Mouse (Mus musculus) kidney, embryonic 16.5 days (tissue): ENCODE results near the gene Catsper3. TPM values are rescaled to one million over a fixed set of nuclear protein-coding genes. Genes with fewer than 3 reads are reported as not detected.

Source experiments
- ATAC-seq: fragments of 200-750 bp; cut with Nextera tagmentation; 2 replicates; pipeline ENCODE4 v1.8.0; 2017; ENCODE audit warnings: moderate TSS enrichment; ENCODE audit not compliant: low FRiP score, low TSS enrichment
- H3K27ac ChIP-seq: fragments of 300-500 bp; sonication (generic); 2 replicates; pipeline ENCODE4 v1.5.1; 2014; ENCODE audit warnings: low read length
- H3K27me3 ChIP-seq: fragments of 300-500 bp; sonication (generic); 2 replicates; pipeline ENCODE4 v1.6.1; 2014; ENCODE audit warnings: low read length, control low read depth, mixed read lengths; ENCODE audit not compliant: insufficient read depth
- H3K36me3 ChIP-seq: fragments of 300-500 bp; sonication (generic); 2 replicates; pipeline ENCODE4 v1.6.1; 2014; ENCODE audit warnings: low read length, control low read depth, mixed read lengths; ENCODE audit not compliant: insufficient read depth
- H3K4me1 ChIP-seq: fragments of 300-500 bp; sonication (generic); 2 replicates; pipeline ENCODE4 v1.6.1; 2014; ENCODE audit warnings: low read length, control low read depth, mixed read lengths; ENCODE audit not compliant: insufficient read depth
- H3K4me2 ChIP-seq: fragments of 300-500 bp; sonication (generic); replicated peaks from 2 replicates; pipeline ENCODE4 v1.6.1; 2014; ENCODE audit warnings: low read depth, low read length
- H3K4me3 ChIP-seq: fragments of 300-500 bp; sonication (generic); 2 replicates; pipeline ENCODE4 v1.5.1; 2014; ENCODE audit warnings: mild to moderate bottlenecking, low read length
- H3K9ac ChIP-seq: fragments of 300-500 bp; sonication (generic); replicated peaks from 2 replicates; pipeline ENCODE4 v1.6.1; 2014; ENCODE audit warnings: low read length
- H3K9me3 ChIP-seq: fragments of 300-500 bp; sonication (generic); 2 replicates; pipeline ENCODE4 v1.6.1; 2016; ENCODE audit warnings: low read length, control low read depth
- WGBS: fragments of 180-500 bp; shearing (Covaris S2); extraction: QIAGEN DNeasy Blood & Tissue Kit; methylation state at CpG from one replicate; pipeline ENCODE4 v1.1.7; 2014; 5-methylcytosine and 5-hydroxymethylcytosine counted together
- polyA plus RNA-seq: library from polyadenylated mRNA; unstranded; fragments of >200 nt; fragmentation: Nextera tagmentation; extraction: Ambion mirVana; gene quantifications from 2 replicates; pipeline ENCODE4 v1.2.1, GENCODE M21; 2015

Catsper3 gene
- polyA plus RNA-seq = 0.16 and 0.18 TPM in 2 replicates

DNA sequence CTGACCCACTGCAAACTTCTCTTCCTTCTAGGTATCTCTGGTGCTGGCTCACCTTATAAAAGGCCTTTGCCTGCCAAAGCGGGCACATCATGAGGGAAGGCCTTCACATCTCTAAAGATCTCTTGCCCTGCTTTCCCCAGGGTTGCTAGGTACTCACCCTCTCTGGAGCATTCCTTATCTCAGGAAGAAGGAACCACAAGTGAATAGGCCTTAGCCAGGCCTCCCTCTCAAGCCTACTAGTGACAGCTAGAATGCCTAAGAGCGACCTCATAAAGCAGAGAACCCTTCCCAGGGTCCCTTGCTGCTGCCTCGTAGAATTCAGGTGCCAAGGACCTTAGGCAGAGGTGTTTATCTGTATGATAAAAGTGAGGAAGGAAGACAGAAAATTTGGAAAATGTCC lies at the start of gene Catsper3:
Gene Catsper3, plus strand, starts transcription at position 301 of the 400 bp plus-strand sequence.
- no peak within 1 kb of the TSS for H3K9ac ChIP-seq
- no peak within 1 kb of the TSS for H3K4me3 ChIP-seq
- 89% methylated on average over 3 of the region's 3 CpGs for WGBS
- no peak within 1 kb of the TSS for H3K27ac ChIP-seq
- H3K4me2 ChIP-seq = no peak within 1 kb of the TSS
- ATAC-seq = no peak
- no peaks in the 10 kb centered on the region for H3K9me3 ChIP-seq
- no peaks in the 10 kb centered on the region for H3K36me3 ChIP-seq
- H3K4me1 ChIP-seq = no peaks in the 10 kb centered on the region
- no peaks in the 10 kb centered on the region for H3K27me3 ChIP-seq

DNA sequence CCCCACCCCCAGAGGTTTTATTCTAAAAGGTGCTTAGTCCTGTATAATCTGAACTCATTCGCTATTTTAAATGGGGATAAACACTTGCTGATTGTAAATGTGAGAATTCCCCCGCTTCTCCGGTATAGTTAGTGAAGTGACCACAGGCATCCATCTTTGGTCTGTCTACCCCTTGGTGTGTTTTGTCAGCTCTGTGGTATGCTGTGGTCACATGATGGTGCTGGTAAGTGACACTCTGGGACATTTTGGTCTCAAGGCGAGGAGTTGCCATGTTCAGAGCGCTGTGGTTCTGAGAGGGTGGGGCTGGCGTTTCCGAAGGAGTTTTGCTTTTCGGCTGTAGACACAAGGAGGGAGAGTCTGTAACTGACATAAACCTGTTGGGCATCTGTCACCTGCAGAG lies 46.5 kb upstream of the Catsper3 start:
- no peak for ATAC-seq
- peaks cover 10% of the 10 kb centered on the region; the same call in 1 of the 2 replicates for H3K4me1 ChIP-seq
- no peak overlapping the region for H3K4me3 ChIP-seq
- no peaks in the 10 kb centered on the region for H3K27me3 ChIP-seq
- H3K9ac ChIP-seq = no peak overlapping the region
- no peaks in the 10 kb centered on the region for H3K36me3 ChIP-seq
- no peaks in the 10 kb centered on the region; the same call in 1 of the 2 replicates for H3K9me3 ChIP-seq
- H3K27ac ChIP-seq = no peak overlapping the region
- H3K4me2 ChIP-seq = no peak overlapping the region
- 87% methylated on average over 8 of the region's 8 CpGs for WGBS

DNA sequence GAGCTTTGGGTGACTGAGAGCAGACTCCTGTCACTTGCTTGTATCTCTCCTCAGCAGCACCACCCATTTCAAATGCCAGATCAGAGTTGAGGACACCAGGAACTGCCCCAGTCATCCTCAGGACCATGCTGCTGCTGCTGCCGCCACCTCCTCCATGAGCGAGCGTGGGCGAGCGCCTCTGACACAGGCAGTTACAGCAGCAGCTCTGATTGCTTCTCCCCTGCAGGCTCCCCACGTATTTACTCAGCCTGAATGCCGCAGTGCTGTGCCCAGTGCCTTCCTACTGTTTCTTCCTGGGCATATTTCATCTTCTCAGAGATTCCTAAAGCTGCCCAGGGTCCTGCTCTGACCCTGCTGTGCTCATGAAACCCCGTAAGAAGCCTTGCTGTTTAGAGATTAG lies 42.1 kb upstream of the Catsper3 start:
- Histone ChIP-seq H3K9ac (no peak overlapping the region), H3K27ac (no peak overlapping the region), H3K36me3 (no peaks in the 10 kb centered on the region; the same call in 1 of the 2 replicates), H3K27me3 (no peaks in the 10 kb centered on the region), H3K9me3 (peaks cover 5% of the 10 kb centered on the region; the same call in 1 of the 2 replicates), H3K4me3 (no peak overlapping the region), H3K4me2 (no peak overlapping the region), H3K4me1 (peaks cover 12% of the 10 kb centered on the region; the same call in 1 of the 2 replicates)
- peak; percentile 59 for ATAC-seq
- WGBS = 32% methylated on average over 8 of the region's 8 CpGs

DNA sequence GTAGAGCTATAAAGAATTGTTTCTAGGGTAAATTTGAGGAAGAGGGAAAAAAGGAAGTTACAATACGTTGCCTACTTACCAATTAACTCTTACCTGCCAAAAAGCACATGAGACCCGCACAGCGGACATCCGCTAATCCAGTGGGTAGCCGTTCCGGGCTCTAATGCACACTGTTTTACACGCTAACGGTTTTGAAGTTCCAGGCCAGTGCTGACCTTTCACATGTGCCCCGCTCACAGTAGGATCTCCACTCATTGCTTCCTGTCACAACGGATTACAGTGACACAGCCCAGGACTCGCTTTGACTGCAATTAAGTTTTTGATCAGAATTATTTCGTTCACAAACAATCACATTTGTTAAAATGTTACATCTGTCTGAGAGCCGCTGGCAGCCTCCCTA lies 30.0 kb upstream of the Catsper3 start:
- no peak overlapping the region for H3K4me2 ChIP-seq
- peaks cover 10% of the 10 kb centered on the region for H3K4me1 ChIP-seq
- H3K4me3 ChIP-seq = no peak overlapping the region
- H3K9ac ChIP-seq = no peak overlapping the region
- H3K9me3 ChIP-seq = no peaks in the 10 kb centered on the region
- H3K27me3 ChIP-seq = no peaks in the 10 kb centered on the region
- WGBS = 80% methylated on average over 13 of the region's 13 CpGs
- no peak for ATAC-seq
- no peak overlapping the region for H3K27ac ChIP-seq
- no peaks in the 10 kb centered on the region for H3K36me3 ChIP-seq

DNA sequence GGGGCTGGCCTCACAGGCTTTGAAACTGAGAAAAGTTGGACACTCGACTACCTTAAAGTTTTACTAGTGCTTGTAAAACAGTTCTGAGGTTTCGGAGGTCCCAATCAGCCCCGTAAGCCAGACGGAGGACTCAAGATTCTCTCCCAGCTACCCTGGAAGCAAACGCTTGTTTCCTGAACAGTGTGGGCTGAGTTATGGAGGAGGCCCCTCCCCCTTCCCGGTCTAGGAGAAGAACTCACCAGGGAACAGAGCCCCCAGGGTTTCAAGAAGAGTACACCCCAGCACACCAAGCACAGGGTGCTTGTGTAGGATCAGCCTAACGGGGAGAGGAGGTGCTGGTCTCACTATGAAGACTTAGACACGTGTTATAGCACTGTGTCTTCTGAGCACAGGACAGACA lies 27.6 kb upstream of the Catsper3 start:
- peak; percentile 63; the same call in 1 of the 2 replicates for ATAC-seq
- 0 out of 2 replicates have a peak overlapping the region, but pooled peaks have one; percentile 14 for H3K4me3 ChIP-seq
- peak overlapping the region; percentile 47; the same call in 1 of the 2 replicates for H3K27ac ChIP-seq

DNA sequence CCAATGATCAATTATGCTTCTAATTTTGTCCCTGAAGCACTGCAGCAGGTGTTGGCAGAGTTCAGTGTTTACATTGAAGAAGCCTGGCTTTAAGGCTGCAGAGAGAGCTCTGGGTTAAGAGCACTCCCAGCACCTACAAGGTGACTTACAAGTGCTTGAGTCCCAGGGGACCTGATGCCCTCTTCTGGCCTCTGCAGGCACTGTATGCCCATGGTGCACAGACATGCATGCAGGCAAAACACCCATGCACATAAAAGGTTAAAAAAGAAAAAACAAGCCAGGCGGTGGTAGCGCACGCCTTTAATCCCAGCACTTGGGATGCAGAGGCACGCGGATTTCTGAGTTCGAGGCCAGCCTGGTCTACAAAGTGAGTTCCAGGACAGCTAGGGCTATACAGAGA lies 26.7 kb upstream of the Catsper3 start:
- no peaks in the 10 kb centered on the region for H3K36me3 ChIP-seq
- H3K9me3 ChIP-seq = no peaks in the 10 kb centered on the region
- H3K4me2 ChIP-seq = no peak overlapping the region
- ATAC-seq = no peak
- H3K27me3 ChIP-seq = no peaks in the 10 kb centered on the region
- H3K4me3 ChIP-seq = no peak overlapping the region
- no peak overlapping the region for H3K9ac ChIP-seq
- H3K27ac ChIP-seq = no peak overlapping the region
- WGBS = 81% methylated on average over 6 of the region's 6 CpGs
- H3K4me1 ChIP-seq = peaks cover 17% of the 10 kb centered on the region

More for the DNA sequence above, 27.6 kb upstream of the Catsper3 start:
- Histone ChIP-seq H3K36me3 (no peaks in the 10 kb centered on the region), H3K4me2 (peak overlapping the region; percentile 49), H3K9me3 (no peaks in the 10 kb centered on the region), H3K9ac (peak overlapping the region; percentile 60), H3K4me1 (peaks cover 17% of the 10 kb centered on the region), H3K27me3 (no peaks in the 10 kb centered on the region)
- 13% methylated on average over 8 of the region's 8 CpGs for WGBS

DNA sequence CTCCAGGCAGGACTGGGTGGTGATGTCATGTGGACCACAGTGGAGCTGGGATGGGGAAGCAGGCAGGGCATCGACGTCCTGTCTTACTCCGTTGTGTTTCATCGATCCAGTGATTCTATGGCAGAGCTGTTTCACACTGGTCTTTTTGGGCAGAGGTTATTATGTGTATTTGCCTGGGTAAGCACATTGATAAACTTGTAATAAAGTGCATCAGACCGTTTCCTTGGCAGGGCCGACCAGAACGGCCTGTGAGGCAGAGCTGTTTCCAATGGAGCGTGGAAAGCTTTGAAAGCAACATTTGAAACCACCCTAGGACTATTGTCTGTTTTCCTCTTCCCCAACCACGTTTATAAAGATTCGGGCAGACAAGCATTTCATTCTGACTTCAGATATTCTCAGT lies 23.8 kb upstream of the Catsper3 start:
- H3K4me2 ChIP-seq = peak overlapping the region; percentile 6

DNA sequence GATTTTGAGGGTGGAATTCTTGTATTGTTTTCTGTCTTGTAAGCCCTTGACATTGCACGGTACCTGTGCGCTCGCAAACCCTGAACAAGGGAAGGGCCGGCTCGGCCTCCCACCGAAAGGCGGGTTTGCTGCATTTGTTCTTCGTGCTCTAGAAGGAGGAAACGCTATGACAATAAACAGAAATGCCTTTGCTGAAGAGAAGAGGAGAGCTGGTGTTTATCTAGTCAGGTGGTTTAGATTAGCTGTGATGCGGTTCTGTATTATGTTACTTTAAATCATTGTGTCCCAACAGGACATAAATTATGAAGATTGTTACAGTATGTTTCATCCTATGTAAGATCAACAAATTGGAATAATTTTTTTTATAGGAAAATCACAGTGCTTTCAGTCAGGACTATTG lies 22.9 kb upstream of the Catsper3 start:
- 46% methylated on average over 10 of the region's 10 CpGs for WGBS
- no peak overlapping the region for H3K4me2 ChIP-seq
- ATAC-seq = no peak

More for the DNA sequence above, 23.8 kb upstream of the Catsper3 start:
- H3K9ac ChIP-seq = no peak overlapping the region; the same call in 1 of the 2 replicates
- 29% methylated on average over 10 of the region's 10 CpGs for WGBS
- peak overlapping the region; percentile 14; the same call in 1 of the 2 replicates for H3K27ac ChIP-seq
- no peaks in the 10 kb centered on the region for H3K36me3 ChIP-seq
- H3K27me3 ChIP-seq = no peaks in the 10 kb centered on the region
- no peak overlapping the region for H3K4me3 ChIP-seq
- peaks cover 22% of the 10 kb centered on the region for H3K4me1 ChIP-seq
- no peaks in the 10 kb centered on the region for H3K9me3 ChIP-seq
- no peak; the same call in 1 of the 2 replicates for ATAC-seq

DNA sequence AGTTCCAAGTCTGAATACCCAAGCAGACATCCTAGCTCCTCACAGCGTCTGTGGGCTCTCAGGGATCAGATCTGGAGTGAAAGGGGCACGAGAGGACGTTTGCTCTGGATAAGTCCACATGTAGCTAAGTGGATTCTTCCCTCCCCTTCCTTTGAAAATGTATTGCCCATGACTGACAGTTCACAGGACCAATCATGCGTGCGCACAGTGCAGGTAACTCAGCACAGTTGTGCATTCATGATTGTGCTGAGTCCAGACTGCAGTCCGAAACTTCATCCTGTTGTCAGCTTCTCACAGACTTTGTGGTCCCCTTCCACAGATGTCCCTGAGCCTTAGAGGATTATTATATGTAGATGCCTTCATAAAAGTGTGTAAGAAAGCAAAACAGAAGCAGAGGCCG lies 10.0 kb upstream of the Catsper3 start:
- 83% methylated on average over 7 of the region's 7 CpGs for WGBS
- H3K27me3 ChIP-seq = no peaks in the 10 kb centered on the region
- ATAC-seq = no peak
- no peak overlapping the region for H3K9ac ChIP-seq
- H3K27ac ChIP-seq = no peak overlapping the region
- H3K4me1 ChIP-seq = peaks cover 7% of the 10 kb centered on the region
- no peaks in the 10 kb centered on the region for H3K9me3 ChIP-seq
- no peaks in the 10 kb centered on the region for H3K36me3 ChIP-seq
- no peak overlapping the region for H3K4me3 ChIP-seq
- H3K4me2 ChIP-seq = no peak overlapping the region

More for the DNA sequence above, 22.9 kb upstream of the Catsper3 start:
- H3K27ac ChIP-seq = no peak overlapping the region
- no peaks in the 10 kb centered on the region for H3K27me3 ChIP-seq
- H3K36me3 ChIP-seq = no peaks in the 10 kb centered on the region
- H3K9ac ChIP-seq = no peak overlapping the region
- no peaks in the 10 kb centered on the region for H3K9me3 ChIP-seq
- no peak overlapping the region for H3K4me3 ChIP-seq
- peaks cover 18% of the 10 kb centered on the region for H3K4me1 ChIP-seq

DNA sequence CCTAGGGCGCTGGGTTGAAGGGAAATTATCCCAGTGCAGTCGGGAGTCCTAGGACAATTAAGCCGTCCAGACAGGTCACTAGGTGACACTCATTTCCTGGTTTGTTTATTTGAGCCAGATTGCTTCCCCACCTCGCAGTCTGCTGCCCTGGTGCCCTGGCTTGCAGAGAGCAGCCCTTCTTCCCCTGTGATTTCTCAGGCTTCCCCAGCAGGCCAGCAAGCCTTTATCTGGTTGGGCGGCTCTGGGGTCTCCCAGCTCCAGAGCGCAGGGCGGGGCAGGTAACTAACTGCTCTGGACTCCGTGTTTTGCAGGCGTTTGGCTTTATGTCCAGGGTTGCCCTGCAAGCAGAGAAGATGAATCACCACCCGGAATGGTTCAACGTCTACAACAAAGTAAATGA lies 9.3 kb upstream of the Catsper3 start:
- WGBS = 10% methylated on average over 11 of the region's 11 CpGs
- no peak overlapping the region for H3K4me3 ChIP-seq
- H3K9ac ChIP-seq = 0 out of 2 replicates have a peak overlapping the region, but pooled peaks have one; percentile 22
- H3K27me3 ChIP-seq = no peaks in the 10 kb centered on the region
- H3K4me2 ChIP-seq = peak overlapping the region; percentile 12; the same call in 1 of the 2 replicates
- ATAC-seq = no peak
- H3K36me3 ChIP-seq = no peaks in the 10 kb centered on the region
- H3K27ac ChIP-seq = no peak overlapping the region
- H3K4me1 ChIP-seq = peaks cover 7% of the 10 kb centered on the region
- H3K9me3 ChIP-seq = no peaks in the 10 kb centered on the region
